Mouse (Mus musculus): ENCODE results near the gene Gnpat. TPM values are rescaled to one million over a fixed set of nuclear protein-coding genes. Genes with fewer than 3 reads are reported as not detected.
A peak's percentile ranks its signal among the peaks of the same experiment; 100 is the strongest.

The Gnpat gene
- polyA plus RNA-seq, 1 experiment from 2014 or later: 129 TPM

- peak overlapping the region; percentile 69 for H3K4me2 ChIP-seq (ENCODE audit: low read depth, low read length)
- peak overlapping the region; percentile 94 for H3K27ac ChIP-seq (ENCODE audit: low read length)
- peak overlapping the region; percentile 98 for H3K9ac ChIP-seq (ENCODE audit: low read length)
- under 1% methylated on average over 33 of the region's 33 CpGs for WGBS
- H3K4me3 ChIP-seq (ENCODE audit: low read length): peak overlapping the region; percentile 93
- ATAC-seq (replicated peaks; ENCODE audit: extremely low read depth, insufficient read depth, low FRiP score): peak; percentile 64
- no peaks in the 10 kb centered on the region for H3K9me3 ChIP-seq (replicated peaks; ENCODE audit: control insufficient read depth, low read length)
- H3K27me3 ChIP-seq (ENCODE audit: control insufficient read depth, insufficient read depth, low read length): no peaks in the 10 kb centered on the region
- peaks cover 19% of the 10 kb centered on the region for H3K36me3 ChIP-seq (ENCODE audit: control insufficient read depth, insufficient read depth)
- H3K4me1 ChIP-seq (ENCODE audit: control insufficient read depth, insufficient read depth, low read length): peaks cover 58% of the 10 kb centered on the region
Measured at GRCm38 (mm10) chr8:124863163-124863677, 387 bp downstream of the Gnpat start.

DNA sequence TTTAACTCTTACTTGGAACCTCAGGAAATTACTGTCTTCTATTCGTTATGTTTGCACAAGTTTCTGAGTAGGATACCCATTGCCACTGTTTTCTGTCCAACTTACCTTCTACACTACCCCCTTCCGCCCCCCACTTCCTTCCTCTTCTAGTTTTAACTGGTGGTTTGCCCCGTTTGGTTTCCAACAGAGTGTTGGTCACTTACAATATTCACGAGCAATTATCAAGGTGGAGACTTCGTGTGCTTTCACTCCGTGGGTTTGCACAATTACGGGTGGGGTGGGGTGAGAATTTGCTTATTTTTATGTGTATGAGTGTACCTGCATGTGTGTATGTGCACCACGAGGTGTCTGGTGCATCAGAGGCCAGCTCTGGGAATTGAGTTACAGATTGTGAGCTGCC lies 896 bp downstream of the Gnpat start:
- Histone ChIP-seq H3K36me3 (ENCODE audit: control insufficient read depth, insufficient read depth) (peaks cover 14% of the 10 kb centered on the region; the same call in 1 of the 2 replicates), H3K27ac (ENCODE audit: low read length) (peak overlapping the region; percentile 94; the same call in 1 of the 2 replicates), H3K9ac (ENCODE audit: low read length) (peak overlapping the region; percentile 98), H3K4me2 (ENCODE audit: low read depth, low read length) (peak overlapping the region; percentile 69), H3K9me3 (replicated peaks; ENCODE audit: control insufficient read depth, low read length) (no peaks in the 10 kb centered on the region), H3K27me3 (ENCODE audit: control insufficient read depth, insufficient read depth, low read length) (no peaks in the 10 kb centered on the region), H3K4me1 (ENCODE audit: control insufficient read depth, insufficient read depth, low read length) (peaks cover 63% of the 10 kb centered on the region), H3K4me3 (ENCODE audit: low read length) (peak overlapping the region; percentile 93)
- no peak for ATAC-seq (replicated peaks; ENCODE audit: extremely low read depth, insufficient read depth, low FRiP score)
- 18% methylated on average over 8 of the region's 8 CpGs for WGBS

- Histone ChIP-seq H3K27me3 (ENCODE audit: control insufficient read depth, insufficient read depth, low read length) (no peaks in the 10 kb centered on the region), H3K9ac (ENCODE audit: low read length) (no peak overlapping the region), H3K4me1 (ENCODE audit: control insufficient read depth, insufficient read depth, low read length) (peaks cover 42% of the 10 kb centered on the region), H3K36me3 (ENCODE audit: control insufficient read depth, insufficient read depth) (peaks cover 9% of the 10 kb centered on the region), H3K27ac (ENCODE audit: low read length) (no peak overlapping the region), H3K4me2 (ENCODE audit: low read depth, low read length) (no peak overlapping the region), H3K4me3 (ENCODE audit: low read length) (no peak overlapping the region), H3K9me3 (replicated peaks; ENCODE audit: control insufficient read depth, low read length) (no peaks in the 10 kb centered on the region)
- WGBS: 28% methylated on average over 3 of the region's 3 CpGs
- no peak for ATAC-seq (replicated peaks; ENCODE audit: extremely low read depth, insufficient read depth, low FRiP score)
Measured at GRCm38 (mm10) chr8:124866669-124867068, 3.8 kb downstream of the Gnpat start.

DNA sequence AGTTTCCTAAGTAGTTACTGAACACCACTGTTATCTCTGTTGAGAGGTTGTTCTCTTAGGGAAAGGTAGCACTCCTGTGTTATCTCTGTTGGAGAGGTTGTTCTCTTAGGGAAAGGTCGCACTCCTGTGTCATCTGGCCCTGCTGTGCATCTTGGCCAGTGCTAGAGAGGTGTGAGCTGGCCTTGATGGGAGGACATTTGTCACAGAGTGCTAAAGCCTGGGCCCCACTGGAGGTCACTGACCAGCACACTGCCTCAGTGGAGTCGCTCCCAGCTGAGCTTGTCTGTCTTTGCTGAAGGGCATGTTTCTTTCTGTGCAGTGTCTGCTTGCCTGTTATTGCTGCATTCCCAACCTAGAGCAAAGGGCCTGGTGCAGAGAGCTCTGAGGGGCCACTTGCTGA lies 4.3 kb downstream of the Gnpat start:
- Histone ChIP-seq H3K9ac (ENCODE audit: low read length) (no peak overlapping the region), H3K9me3 (replicated peaks; ENCODE audit: control insufficient read depth, low read length) (no peaks in the 10 kb centered on the region), H3K4me1 (ENCODE audit: control insufficient read depth, insufficient read depth, low read length) (peaks cover 37% of the 10 kb centered on the region), H3K27me3 (ENCODE audit: control insufficient read depth, insufficient read depth, low read length) (no peaks in the 10 kb centered on the region), H3K4me2 (ENCODE audit: low read depth, low read length) (no peak overlapping the region), H3K36me3 (ENCODE audit: control insufficient read depth, insufficient read depth) (peaks cover 13% of the 10 kb centered on the region), H3K27ac (ENCODE audit: low read length) (no peak overlapping the region), H3K4me3 (ENCODE audit: low read length) (no peak overlapping the region)
- WGBS: 32% methylated on average over 2 of the region's 2 CpGs
- no peak for ATAC-seq (replicated peaks; ENCODE audit: extremely low read depth, insufficient read depth, low FRiP score)

DNA sequence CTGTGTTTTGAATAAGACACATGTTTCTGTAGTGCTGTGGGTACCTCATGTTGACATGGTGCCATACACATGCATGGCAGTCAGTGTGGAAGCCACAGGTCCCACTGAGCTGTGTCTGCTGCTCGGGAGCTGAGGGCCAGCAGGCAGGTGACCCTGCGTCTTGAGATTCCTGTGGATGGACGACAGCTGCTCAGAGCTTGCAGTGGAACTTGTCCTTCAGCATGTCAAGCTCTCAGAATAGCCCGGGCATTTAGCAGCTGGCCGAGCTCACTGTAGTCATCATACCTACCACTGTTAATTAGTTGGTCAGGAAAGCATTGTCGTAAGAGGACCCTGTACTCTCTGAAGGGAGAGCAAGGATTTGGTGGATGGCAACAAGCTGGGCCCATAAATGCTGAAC lies 6.9 kb downstream of the Gnpat start:
- 60% methylated on average over 6 of the region's 6 CpGs for WGBS
- peaks cover 32% of the 10 kb centered on the region for H3K36me3 ChIP-seq (ENCODE audit: control insufficient read depth, insufficient read depth)
- peaks cover 35% of the 10 kb centered on the region for H3K4me1 ChIP-seq (ENCODE audit: control insufficient read depth, insufficient read depth, low read length)

DNA sequence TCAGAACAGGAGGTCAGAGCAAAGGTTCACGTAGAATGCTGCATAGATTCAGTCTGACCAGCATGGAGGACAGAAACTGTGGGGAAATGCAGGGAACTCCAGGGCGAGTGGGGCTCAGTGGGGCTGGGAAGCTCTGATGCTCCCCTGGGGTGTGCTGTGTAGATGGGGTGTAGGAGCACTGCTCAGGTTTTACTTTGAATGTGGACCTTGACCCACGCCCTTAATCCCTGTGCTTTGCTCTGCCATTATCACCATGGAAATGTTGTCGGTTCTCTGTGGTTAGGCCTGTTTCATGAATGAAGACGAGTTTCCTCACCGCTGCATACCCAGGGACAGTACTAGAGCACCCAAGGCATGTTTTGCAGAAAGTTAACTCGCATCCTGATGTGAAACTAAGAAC lies 8.6 kb downstream of the Gnpat start:
- no peak for ATAC-seq (replicated peaks; ENCODE audit: extremely low read depth, insufficient read depth, low FRiP score)
- Histone ChIP-seq H3K4me1 (ENCODE audit: control insufficient read depth, insufficient read depth, low read length) (peaks cover 27% of the 10 kb centered on the region), H3K9me3 (replicated peaks; ENCODE audit: control insufficient read depth, low read length) (no peaks in the 10 kb centered on the region), H3K4me2 (ENCODE audit: low read depth, low read length) (no peak overlapping the region), H3K36me3 (ENCODE audit: control insufficient read depth, insufficient read depth) (peaks cover 38% of the 10 kb centered on the region), H3K4me3 (ENCODE audit: low read length) (no peak overlapping the region), H3K27ac (ENCODE audit: low read length) (no peak overlapping the region), H3K27me3 (ENCODE audit: control insufficient read depth, insufficient read depth, low read length) (no peaks in the 10 kb centered on the region), H3K9ac (ENCODE audit: low read length) (no peak overlapping the region)
- 88% methylated on average over 7 of the region's 7 CpGs for WGBS

More for the DNA sequence above, 6.9 kb downstream of the Gnpat start:
- H3K9ac ChIP-seq (ENCODE audit: low read length): no peak overlapping the region
- no peaks in the 10 kb centered on the region for H3K27me3 ChIP-seq (ENCODE audit: control insufficient read depth, insufficient read depth, low read length)
- H3K9me3 ChIP-seq (replicated peaks; ENCODE audit: control insufficient read depth, low read length): no peaks in the 10 kb centered on the region
- no peak overlapping the region for H3K4me3 ChIP-seq (ENCODE audit: low read length)
- H3K4me2 ChIP-seq (ENCODE audit: low read depth, low read length): no peak overlapping the region
- ATAC-seq (replicated peaks; ENCODE audit: extremely low read depth, insufficient read depth, low FRiP score): no peak
- no peak overlapping the region for H3K27ac ChIP-seq (ENCODE audit: low read length)

DNA sequence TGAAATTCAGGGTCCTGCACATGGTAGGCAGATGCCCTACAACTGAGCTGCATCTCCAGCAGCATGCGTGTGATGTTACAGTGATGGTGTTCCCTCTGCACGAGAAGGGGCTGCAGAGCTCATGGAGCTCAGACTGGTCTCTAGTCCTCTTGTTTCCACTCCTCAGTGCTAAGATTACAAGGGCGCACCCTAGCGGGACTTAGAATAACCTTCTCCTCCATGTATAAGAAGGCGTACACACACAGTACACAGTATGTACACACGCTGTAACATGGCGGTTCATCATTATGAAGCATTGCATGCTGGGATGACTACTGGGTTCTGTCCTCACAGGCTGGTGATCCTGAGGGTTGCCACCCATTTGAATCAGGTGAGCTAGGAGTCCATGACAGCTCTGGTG lies 9.2 kb downstream of the Gnpat start:
- 88% methylated on average over 7 of the region's 7 CpGs for whole genome bisulfite sequencing
- Histone ChIP-seq H3K4me3 (ENCODE audit: low read length) (no peak overlapping the region), H3K9me3 (replicated peaks; ENCODE audit: control insufficient read depth, low read length) (no peaks in the 10 kb centered on the region), H3K27me3 (ENCODE audit: control insufficient read depth, insufficient read depth, low read length) (no peaks in the 10 kb centered on the region), H3K4me1 (ENCODE audit: control insufficient read depth, insufficient read depth, low read length) (peaks cover 22% of the 10 kb centered on the region), H3K4me2 (ENCODE audit: low read depth, low read length) (no peak overlapping the region), H3K36me3 (ENCODE audit: control insufficient read depth, insufficient read depth) (peaks cover 41% of the 10 kb centered on the region), H3K9ac (ENCODE audit: low read length) (no peak overlapping the region), H3K27ac (ENCODE audit: low read length) (no peak overlapping the region)
- ATAC-seq (replicated peaks; ENCODE audit: extremely low read depth, insufficient read depth, low FRiP score): no peak

DNA sequence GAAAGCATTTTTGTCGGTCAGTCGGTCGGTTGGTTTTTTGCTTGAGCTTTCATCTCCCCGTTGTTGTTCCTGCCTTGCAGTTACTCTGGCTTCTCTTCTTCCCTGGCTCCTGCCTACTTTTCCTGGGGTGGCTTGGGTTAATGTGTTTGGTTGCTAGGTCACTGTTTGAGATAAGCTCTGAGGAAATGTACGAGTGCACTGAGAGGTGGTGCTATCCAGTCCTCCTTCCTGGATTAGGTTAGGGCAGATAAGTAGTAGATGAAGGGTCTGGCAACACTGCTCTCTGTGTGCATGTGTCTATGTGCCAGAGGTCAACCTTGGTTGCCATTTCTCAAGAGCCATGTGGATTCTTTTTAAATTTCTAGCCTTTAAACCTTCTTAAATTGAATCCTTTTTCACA lies 9.9 kb downstream of the Gnpat start:
- Histone ChIP-seq H3K27me3 (ENCODE audit: control insufficient read depth, insufficient read depth, low read length) (no peaks in the 10 kb centered on the region), H3K27ac (ENCODE audit: low read length) (peak overlapping the region; percentile 24; the same call in 1 of the 2 replicates), H3K4me1 (ENCODE audit: control insufficient read depth, insufficient read depth, low read length) (peaks cover 16% of the 10 kb centered on the region), H3K9me3 (replicated peaks; ENCODE audit: control insufficient read depth, low read length) (no peaks in the 10 kb centered on the region), H3K9ac (ENCODE audit: low read length) (no peak overlapping the region), H3K36me3 (ENCODE audit: control insufficient read depth, insufficient read depth) (peaks cover 41% of the 10 kb centered on the region), H3K4me3 (ENCODE audit: low read length) (no peak overlapping the region), H3K4me2 (ENCODE audit: low read depth, low read length) (no peak overlapping the region; the same call in 1 of the 2 replicates)
- 33% methylated on average over 5 of the region's 5 CpGs for WGBS
- peak; percentile 80 for ATAC-seq (replicated peaks; ENCODE audit: extremely low read depth, insufficient read depth, low FRiP score)

GRCm38 (mm10) chr8:124878141-124878540 lies 15.3 kb downstream of the Gnpat start:
- H3K4me1 ChIP-seq (ENCODE audit: control insufficient read depth, insufficient read depth, low read length): peaks cover 2% of the 10 kb centered on the region; the same call in 1 of the 2 replicates
- H3K9me3 ChIP-seq (replicated peaks; ENCODE audit: control insufficient read depth, low read length): no peaks in the 10 kb centered on the region

More at GRCm38 (mm10) chr8:124878141-124878540, 15.3 kb downstream of the Gnpat start:
- Histone ChIP-seq H3K9ac (ENCODE audit: low read length) (no peak overlapping the region), H3K36me3 (ENCODE audit: control insufficient read depth, insufficient read depth) (peaks cover 65% of the 10 kb centered on the region), H3K4me2 (ENCODE audit: low read depth, low read length) (no peak overlapping the region), H3K27me3 (ENCODE audit: control insufficient read depth, insufficient read depth, low read length) (no peaks in the 10 kb centered on the region), H3K4me3 (ENCODE audit: low read length) (no peak overlapping the region), H3K27ac (ENCODE audit: low read length) (no peak overlapping the region)
- WGBS: 65% methylated on average over 5 of the region's 5 CpGs
- no peak for ATAC-seq (replicated peaks; ENCODE audit: extremely low read depth, insufficient read depth, low FRiP score)
